Mouse (Mus musculus) stomach, embryonic 14.5 days (tissue): ENCODE measurements around the gene Phf11c. TPM values are rescaled to one million over a fixed set of nuclear protein-coding genes. Genes with fewer than 3 reads are reported as not detected.

Experiments
- ATAC-seq: fragments of 200-750 bp; cut with Nextera tagmentation; 2 replicates; pipeline ENCODE4 v1.8.0; 2017; ENCODE audit warnings: low read depth, moderate TSS enrichment; ENCODE audit not compliant: insufficient number of reproducible peaks, insufficient read depth, low FRiP score
- H3K27ac ChIP-seq: fragments of 300-500 bp; sonication (generic); 2 replicates; pipeline ENCODE4 v1.5.1; 2014; ENCODE audit warnings: mild to moderate bottlenecking, low read length, moderate library complexity, mixed read lengths
- H3K27me3 ChIP-seq: fragments of 300-500 bp; sonication (generic); 2 replicates; pipeline ENCODE4 v1.6.1; 2014; ENCODE audit warnings: low read length, control low read depth, mixed read lengths; ENCODE audit not compliant: control insufficient read depth, insufficient read depth
- H3K36me3 ChIP-seq: fragments of 300-500 bp; sonication (generic); 2 replicates; pipeline ENCODE4 v1.6.1; 2014; ENCODE audit warnings: mild to moderate bottlenecking, control low read depth, low read length, moderate library complexity, mixed read lengths; ENCODE audit not compliant: control insufficient read depth, insufficient read depth
- H3K4me1 ChIP-seq: fragments of 300-500 bp; sonication (generic); 2 replicates; pipeline ENCODE4 v1.6.1; 2014; ENCODE audit warnings: low read length, control low read depth, mixed read lengths; ENCODE audit not compliant: control insufficient read depth, insufficient read depth
- H3K4me2 ChIP-seq: fragments of 300-500 bp; sonication (generic); replicated peaks from 2 replicates; pipeline ENCODE4 v1.6.1; 2014; ENCODE audit warnings: low read depth, low read length, control low read depth
- H3K4me3 ChIP-seq: fragments of 300-500 bp; sonication (generic); 2 replicates; pipeline ENCODE4 v1.5.1; 2014; ENCODE audit warnings: low read depth, low read length, control low read depth
- H3K9ac ChIP-seq: fragments of 300-500 bp; sonication (generic); replicated peaks from 2 replicates; pipeline ENCODE4 v1.6.1; 2014; ENCODE audit warnings: low read depth, mild to moderate bottlenecking, control low read depth, low read length, moderate library complexity, mixed read lengths
- H3K9me3 ChIP-seq: fragments of 300-500 bp; sonication (generic); 2 replicates; pipeline ENCODE4 v1.6.1; 2016; ENCODE audit warnings: low read depth, low read length, control low read depth; ENCODE audit not compliant: control insufficient read depth
- WGBS: fragments of 180-500 bp; shearing (Covaris S2); extraction: QIAGEN DNeasy Blood & Tissue Kit; methylation state at CpG from one replicate; pipeline ENCODE4 v1.1.7; 2014; 5-methylcytosine and 5-hydroxymethylcytosine counted together
- polyA plus RNA-seq: library from polyadenylated mRNA; unstranded; fragments of >200 nt; fragmentation: Nextera tagmentation; extraction: Ambion mirVana; gene quantifications from 2 replicates; pipeline ENCODE4 v1.2.1, GENCODE M21; 2014

Phf11c gene
- 0.87 and 0.88 TPM in 2 replicates for polyA plus RNA-seq

- H3K36me3 ChIP-seq, result no peaks in the 10 kb centered on the region
- WGBS, result 90% methylated on average over 3 of the region's 3 CpGs
- H3K27ac ChIP-seq, result no peak within 1 kb of the TSS
- H3K4me3 ChIP-seq, result no peak within 1 kb of the TSS
- no peaks in the 10 kb centered on the region for H3K9me3 ChIP-seq
- no peak for ATAC-seq
- H3K9ac ChIP-seq, result no peak within 1 kb of the TSS
- no peak within 1 kb of the TSS for H3K4me2 ChIP-seq
- no peaks in the 10 kb centered on the region for H3K27me3 ChIP-seq
- no peaks in the 10 kb centered on the region for H3K4me1 ChIP-seq
Measured at GRCm38 (mm10) chr14:59395281-59395680, at the start of gene Phf11c. Gene Phf11c, minus strand, starts transcription at chr14:59395381.

GRCm38 (mm10) chr14:59441472-59441805, 46.3 kb upstream of the Phf11c start:
- ATAC-seq, result no peak
- H3K27me3 ChIP-seq, result no peaks in the 10 kb centered on the region
- H3K9me3 ChIP-seq, result no peaks in the 10 kb centered on the region
- H3K9ac ChIP-seq, result peak overlapping the region; percentile 62; the same call in 1 of the 2 replicates
- no peaks in the 10 kb centered on the region for H3K4me1 ChIP-seq
- H3K4me2 ChIP-seq, result peak overlapping the region; percentile 59
- H3K36me3 ChIP-seq, result no peaks in the 10 kb centered on the region
- no peak overlapping the region; the same call in 1 of the 2 replicates for H3K27ac ChIP-seq
- WGBS, result 11% methylated on average over 6 of the region's 6 CpGs
- H3K4me3 ChIP-seq, result peak overlapping the region; percentile 63

DNA sequence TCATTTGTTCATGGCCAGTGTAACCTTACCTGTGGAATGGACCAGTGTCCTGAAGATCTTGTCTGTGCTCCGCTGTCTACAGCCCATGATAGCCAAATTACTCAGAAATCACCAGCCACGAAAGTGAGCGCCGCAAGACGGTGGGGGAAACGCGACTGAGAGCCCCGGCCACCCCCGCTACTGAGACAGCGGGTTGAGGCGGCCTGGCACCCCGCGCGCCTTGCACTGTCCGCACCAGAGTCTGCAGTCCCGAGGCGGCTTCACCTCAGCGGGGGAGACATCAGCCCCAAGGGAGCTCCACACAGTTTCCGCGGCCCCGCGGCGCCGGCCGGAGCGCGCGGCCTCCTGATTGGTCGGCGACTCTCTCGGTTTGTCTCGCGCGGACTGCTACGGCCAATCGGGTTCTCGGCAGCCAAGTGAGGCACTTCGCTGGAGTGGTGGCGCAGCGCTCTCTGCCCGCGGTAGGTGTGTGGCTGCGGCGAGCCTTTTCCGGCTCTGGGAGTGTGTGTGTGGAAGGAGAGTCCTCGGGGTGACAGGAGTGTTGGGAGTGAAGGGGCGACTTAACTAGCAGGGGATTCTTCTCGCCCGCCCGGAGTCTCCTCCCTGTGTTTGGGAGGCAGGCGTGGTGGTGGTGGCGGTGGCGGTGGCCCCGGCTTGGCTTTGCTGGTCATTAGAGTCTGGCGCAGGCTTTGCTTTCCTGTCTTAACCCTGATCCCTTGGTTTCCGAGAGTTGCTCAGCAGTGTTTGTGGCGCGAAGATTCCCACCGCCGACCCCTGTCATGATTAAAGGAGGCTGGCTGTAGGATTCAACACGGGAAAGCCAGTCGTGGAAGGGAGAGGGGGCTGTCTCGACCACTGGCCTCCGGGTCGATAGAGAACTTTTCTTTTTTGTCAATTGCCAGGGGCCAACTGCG, 45.6 kb upstream of the Phf11c start, which contains the start of the genes Setdb2 and Cab39l:
Gene Setdb2 (minus strand): TSS at position 327 of the 914 bp plus-strand sequence.
Gene Cab39l (plus strand): TSS at position 415 of the 914 bp plus-strand sequence.
- Histone ChIP-seq H3K9me3 (no peaks in the 10 kb centered on the region), H3K4me2 (peak within 1 kb of the TSS; percentile 66), H3K36me3 (no peaks in the 10 kb centered on the region), H3K27ac (peak within 1 kb of the TSS; percentile 66; the same call in 1 of the 2 replicates), H3K9ac (peak within 1 kb of the TSS; percentile 62), H3K4me3 (peak within 1 kb of the TSS; percentile 63), H3K27me3 (no peaks in the 10 kb centered on the region), H3K4me1 (no peaks in the 10 kb centered on the region)
- under 1% methylated on average over 63 of the region's 66 CpGs for WGBS
- ATAC-seq, result peak; percentile 99

- Histone ChIP-seq H3K9ac (peak overlapping the region; percentile 19; the same call in 1 of the 2 replicates), H3K4me2 (peak overlapping the region; percentile 66), H3K9me3 (no peaks in the 10 kb centered on the region), H3K27ac (no peak overlapping the region), H3K36me3 (no peaks in the 10 kb centered on the region), H3K4me3 (peak overlapping the region; percentile 63), H3K27me3 (no peaks in the 10 kb centered on the region), H3K4me1 (no peaks in the 10 kb centered on the region)
- WGBS, result 18% methylated on average over 7 of the region's 7 CpGs
- no peak for ATAC-seq
Measured at GRCm38 (mm10) chr14:59440039-59440438, 44.9 kb upstream of the Phf11c start.

DNA sequence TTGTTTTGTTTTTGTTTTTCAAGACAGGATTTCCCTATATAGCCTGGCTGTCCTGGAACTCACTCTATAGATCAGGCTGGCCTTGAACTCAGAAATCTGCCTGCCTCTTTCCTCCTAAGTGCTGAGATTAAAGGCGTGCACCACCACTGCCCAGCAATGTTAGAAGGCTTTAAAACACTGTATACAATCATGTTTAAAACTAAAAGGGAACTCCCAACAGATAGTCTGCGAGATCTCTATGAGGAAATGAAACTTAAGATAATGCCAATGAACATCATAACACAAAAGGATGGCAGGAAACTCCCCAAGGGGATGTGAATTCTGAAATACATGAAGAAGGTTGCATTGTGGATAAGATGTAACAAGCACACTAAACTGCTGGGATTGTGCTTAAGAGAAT, 43.3 kb upstream of the Phf11c start:
- Histone ChIP-seq H3K4me3 (no peak overlapping the region), H3K9ac (no peak overlapping the region), H3K27me3 (no peaks in the 10 kb centered on the region), H3K4me2 (no peak overlapping the region), H3K27ac (no peak overlapping the region), H3K9me3 (no peaks in the 10 kb centered on the region), H3K36me3 (no peaks in the 10 kb centered on the region), H3K4me1 (no peaks in the 10 kb centered on the region)
- ATAC-seq, result no peak
- 91% methylated on average over 2 of the region's 2 CpGs for WGBS

DNA sequence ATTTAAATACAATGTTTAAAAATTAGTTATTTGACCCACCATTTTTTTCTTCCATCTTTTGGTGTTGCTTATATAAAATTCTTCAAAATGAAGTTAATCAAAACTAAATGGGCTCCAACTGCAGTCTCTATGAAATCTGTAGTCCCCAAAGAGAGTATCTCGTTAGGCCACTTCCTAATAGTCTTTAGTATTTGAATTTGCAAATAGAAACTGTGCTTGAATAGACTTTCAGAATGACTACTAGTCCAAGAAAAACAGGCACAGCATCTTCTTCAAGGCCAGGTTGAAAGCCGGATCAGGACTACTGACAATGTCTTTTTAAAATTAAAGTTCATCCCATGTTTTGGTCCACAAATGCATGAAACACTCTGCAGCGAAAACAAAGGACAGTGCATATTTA, 42.2 kb upstream of the Phf11c start:
- ATAC-seq, result no peak
- Histone ChIP-seq H3K4me2 (no peak overlapping the region), H3K4me1 (no peaks in the 10 kb centered on the region)

GRCm38 (mm10) chr14:59435206-59435605, 40.0 kb upstream of the Phf11c start:
- no peak overlapping the region for H3K4me3 ChIP-seq
- H3K27me3 ChIP-seq, result no peaks in the 10 kb centered on the region
- H3K4me1 ChIP-seq, result no peaks in the 10 kb centered on the region
- H3K9me3 ChIP-seq, result no peaks in the 10 kb centered on the region
- H3K9ac ChIP-seq, result no peak overlapping the region
- H3K36me3 ChIP-seq, result no peaks in the 10 kb centered on the region
- no peak for ATAC-seq
- H3K4me2 ChIP-seq, result no peak overlapping the region
- no peak overlapping the region for H3K27ac ChIP-seq

More for the DNA sequence above, 42.2 kb upstream of the Phf11c start:
- Histone ChIP-seq H3K9ac (no peak overlapping the region), H3K27ac (no peak overlapping the region), H3K27me3 (no peaks in the 10 kb centered on the region), H3K4me3 (no peak overlapping the region), H3K9me3 (no peaks in the 10 kb centered on the region), H3K36me3 (no peaks in the 10 kb centered on the region)
- 95% methylated on average over 3 of the region's 3 CpGs for WGBS

GRCm38 (mm10) chr14:59433902-59434301, 38.7 kb upstream of the Phf11c start:
- no peak overlapping the region for H3K4me2 ChIP-seq
- H3K9ac ChIP-seq, result no peak overlapping the region
- H3K9me3 ChIP-seq, result no peaks in the 10 kb centered on the region
- H3K36me3 ChIP-seq, result no peaks in the 10 kb centered on the region
- H3K27me3 ChIP-seq, result no peaks in the 10 kb centered on the region
- ATAC-seq, result no peak
- no peak overlapping the region for H3K4me3 ChIP-seq
- H3K27ac ChIP-seq, result no peak overlapping the region
- no peaks in the 10 kb centered on the region for H3K4me1 ChIP-seq
- 69% methylated on average over 2 of the region's 2 CpGs for WGBS
